Mouse (Mus musculus) lung, postnatal 4 days (tissue): Measurements from ENCODE around the gene Ces3a.
"Not testable (repeated sequence)": the region's sequence is repeated elsewhere in the genome, so short reads cannot be mapped to it uniquely, and the experiment has no call there.

ENCODE experiments used
- DNase-seq, 2 experiments: peaks; one replicate each; pipeline ENCODE4 v3.0.0; 2021

Ces3a gene

GRCm38 (mm10) chr8:105102101-105102785, 53.8 kb downstream of the Ces3a start:
- not testable (repeated sequence) for DNase-seq

- not testable (repeated sequence) for DNase-seq
Measured at GRCm38 (mm10) chr8:105103701-105104100, 55.3 kb downstream of the Ces3a start.

DNA sequence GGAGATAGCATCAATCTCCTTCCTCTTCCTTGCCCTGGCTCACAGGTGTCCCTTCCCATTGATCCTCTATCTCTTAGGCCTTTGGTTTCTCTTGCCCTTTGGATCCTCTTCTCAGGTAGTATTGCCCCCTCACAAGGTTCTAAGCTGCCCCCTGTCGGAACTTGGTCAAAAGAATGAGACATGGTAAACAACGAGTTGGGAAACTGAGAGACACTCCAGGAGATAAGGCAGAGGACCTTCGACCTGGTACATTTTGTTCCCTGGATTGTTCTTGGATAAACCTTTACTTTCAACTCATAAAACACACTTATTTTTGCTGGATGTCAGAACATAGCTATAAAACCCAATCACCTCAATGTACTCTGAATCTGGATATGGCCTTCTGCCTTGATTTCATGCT, 55.8 kb downstream of the Ces3a start:
- DNase-seq = no peak
